Mouse (Mus musculus) CH12.LX (cell line): Measurements from ENCODE around the gene Ryr1. TPM values are rescaled to one million over a fixed set of nuclear protein-coding genes. Genes with fewer than 3 reads are reported as not detected.

Source experiments
- DNase-seq: peaks from one replicate; pipeline ENCODE4 v3.0.0-alpha.2; 2013; ENCODE audit errors: extremely low read depth
- H3K27ac ChIP-seq: 2 replicates; pipeline ENCODE4 v1.5.1; 2012; ENCODE audit warnings: low read depth, mild to moderate bottlenecking, control low read depth, moderate library complexity; ENCODE audit not compliant: insufficient read depth
- H3K27me3 ChIP-seq: replicated peaks from 2 replicates; pipeline ENCODE3; 2012; ENCODE audit warnings: inconsistent platforms
- H3K36me3 ChIP-seq, 2 experiments: replicated peaks in 1 of 2; 2 replicates each; pipeline versions ENCODE3 to v1.6.1; 2012; ENCODE audit warnings: inconsistent platforms in 1 of 2, low read length in 1 of 2, mild to moderate bottlenecking in 1 of 2, mixed read lengths in 1 of 2, moderate library complexity in 1 of 2; ENCODE audit not compliant: control insufficient read depth in 1 of 2, insufficient read depth in 1 of 2
- H3K4me1 ChIP-seq, 2 experiments: 2 replicates each; pipeline ENCODE4 v1.6.1; 2012; ENCODE audit warnings: inconsistent platforms in 1 of 2, moderate library complexity in 1 of 2; ENCODE audit not compliant: insufficient read depth in 2 of 2, control insufficient read depth in 1 of 2
- H3K4me2 ChIP-seq: 2 replicates; pipeline ENCODE4 v1.6.1; 2012; ENCODE audit warnings: low read depth, mild to moderate bottlenecking, control low read depth; ENCODE audit not compliant: poor library complexity, insufficient read depth, severe bottlenecking
- H3K4me3 ChIP-seq, 3 experiments: fragments of 150-350 bp in 1 of 3; sonication (generic) in 1 of 3; replicated peaks in 1 of 3; 2 replicates each; pipeline versions ENCODE3 to v1.5.1; 2011 to 2012; ENCODE audit warnings: low read depth in 2 of 3, low read length in 2 of 3, mild to moderate bottlenecking in 2 of 3, moderate library complexity in 2 of 3, control low read depth in 1 of 3, improper control_type of control experiment in 1 of 3, inconsistent platforms in 1 of 3, mixed read lengths in 1 of 3; ENCODE audit not compliant: poor library complexity in 1 of 3
- H3K79me2 ChIP-seq: replicated peaks from 2 replicates; pipeline ENCODE4 v1.6.1; 2012; ENCODE audit warnings: mild to moderate bottlenecking, moderate library complexity; ENCODE audit not compliant: control insufficient read depth, poor library complexity, insufficient read depth, severe bottlenecking; ENCODE audit errors: extremely low read depth
- H3K9ac ChIP-seq: 2 replicates; pipeline ENCODE4 v1.6.1; 2012; ENCODE audit warnings: low read depth, mild to moderate bottlenecking, control low read depth, moderate library complexity; ENCODE audit not compliant: insufficient read depth
- H3K9me3 ChIP-seq: replicated peaks from 2 replicates; pipeline ENCODE3; 2012; ENCODE audit warnings: low read length, inconsistent platforms, mixed read lengths
- BHLHE40 ChIP-seq: IDR thresholded peaks from 2 replicates; pipeline ENCODE4 v1.6.1; 2011; ENCODE audit warnings: mild to moderate bottlenecking, low read depth, low read length, improper control_type of control experiment
- CTCF ChIP-seq, 2 experiments: IDR thresholded peaks in 1 of 2; conservative IDR thresholded peaks in 1 of 2; 2 replicates each; pipeline ENCODE4 v1.5.1; 2011 to 2012; ENCODE audit warnings: low read depth in 2 of 2, low read length in 2 of 2, improper control_type of control experiment in 1 of 2, inconsistent platforms in 1 of 2, mild to moderate bottlenecking in 1 of 2, moderate library complexity in 1 of 2
- ELF1 ChIP-seq: IDR thresholded peaks from 2 replicates; pipeline ENCODE4 v1.6.1; 2014; ENCODE audit warnings: low read depth, mild to moderate bottlenecking, inconsistent platforms, low read length, improper control_type of control experiment
- EP300 ChIP-seq: IDR thresholded peaks from 2 replicates; pipeline ENCODE4 v1.6.1; 2011; ENCODE audit warnings: low read length, improper control_type of control experiment
- ETS1 ChIP-seq: conservative IDR thresholded peaks from 2 replicates; pipeline ENCODE4 v1.6.1; 2012; ENCODE audit warnings: low read depth, mild to moderate bottlenecking, inconsistent platforms, low read length, improper control_type of control experiment, moderate library complexity
- HCFC1 ChIP-seq: IDR thresholded peaks from 2 replicates; pipeline ENCODE4 v1.6.1; 2012; ENCODE audit warnings: low read depth, mild to moderate bottlenecking, inconsistent platforms, low read length, improper control_type of control experiment
- IRF4 ChIP-seq: IDR thresholded peaks from 2 replicates; pipeline ENCODE4 v1.6.1; 2014; ENCODE audit warnings: low read depth, mild to moderate bottlenecking, inconsistent platforms, low read length, improper control_type of control experiment
- JUN ChIP-seq: IDR thresholded peaks from 2 replicates; pipeline ENCODE4 v1.6.1; 2011; ENCODE audit warnings: low read depth, mild to moderate bottlenecking, low read length, improper control_type of control experiment, moderate library complexity; ENCODE audit not compliant: insufficient read depth
- MAFK ChIP-seq: IDR thresholded peaks from 2 replicates; pipeline ENCODE4 v1.6.1; 2011; ENCODE audit warnings: low read length, improper control_type of control experiment; ENCODE audit not compliant: insufficient replicate concordance
- MAX ChIP-seq: IDR thresholded peaks from 2 replicates; pipeline ENCODE4 v1.6.1; 2011; ENCODE audit warnings: low read length, improper control_type of control experiment
- MAZ ChIP-seq: IDR thresholded peaks from 2 replicates; pipeline ENCODE4 v1.6.1; 2012; ENCODE audit warnings: low read depth, mild to moderate bottlenecking, inconsistent platforms, low read length, improper control_type of control experiment, moderate library complexity
- MEF2A ChIP-seq: IDR thresholded peaks from 2 replicates; pipeline ENCODE4 v1.6.1; 2014; ENCODE audit warnings: low read depth, mild to moderate bottlenecking, inconsistent platforms, low read length, improper control_type of control experiment, borderline replicate concordance
- MXI1 ChIP-seq: IDR thresholded peaks from 2 replicates; pipeline ENCODE4 v1.6.1; 2011; ENCODE audit warnings: mild to moderate bottlenecking, low read depth, low read length, improper control_type of control experiment
- POLR2A ChIP-seq: IDR thresholded peaks from 2 replicates; pipeline ENCODE4 v1.6.1; 2011; ENCODE audit warnings: low read depth, mild to moderate bottlenecking, improper control_type of control experiment, low read length
- SMC3 ChIP-seq: IDR thresholded peaks from 2 replicates; pipeline ENCODE4 v1.6.1; 2011; ENCODE audit warnings: low read depth, low read length, improper control_type of control experiment
- TBP ChIP-seq: conservative IDR thresholded peaks from 2 replicates; pipeline ENCODE4 v1.6.1; 2011; ENCODE audit warnings: low read depth, low read length, improper control_type of control experiment
- TCF12 ChIP-seq: IDR thresholded peaks from 2 replicates; pipeline ENCODE4 v1.6.1; 2014; ENCODE audit warnings: low read depth, mild to moderate bottlenecking, inconsistent platforms, low read length, improper control_type of control experiment
- UBTF ChIP-seq: IDR thresholded peaks from 2 replicates; pipeline ENCODE4 v1.6.1; 2012; ENCODE audit warnings: low read depth, mild to moderate bottlenecking, inconsistent platforms, low read length, improper control_type of control experiment, moderate library complexity
- USF1 ChIP-seq: IDR thresholded peaks from 2 replicates; pipeline ENCODE4 v1.6.1; 2014; ENCODE audit warnings: low read depth, mild to moderate bottlenecking, inconsistent platforms, low read length, improper control_type of control experiment
- dilution Hi-C: fragments of 300-500 bp; cut with MboI; formaldehyde crosslinking; loops from 2 replicates; pipeline ENCODE4 v1.14.3; 2020; ENCODE audit warnings: low sequenced_read_pairs; ENCODE audit not compliant: extremely low pct_unique_long_range_greater_than_20kb, extremely low pct_ligation_motif_present
- in situ Hi-C: fragments of 300-500 bp; cut with MboI; formaldehyde crosslinking; loops from 3 replicates; pipeline ENCODE4 v1.14.3; 2019; ENCODE audit warnings: low sequenced_read_pairs, low pct_ligation_motif_present, low pct_unique_long_range_greater_than_20kb, mixed read lengths
- polyA plus RNA-seq: library from polyadenylated mRNA; unstranded; fragments of >175 nt; gene quantifications from 2 replicates; pipeline ENCODE4 v1.2.1, GENCODE M21; 2012; ENCODE audit warnings: low read depth; ENCODE audit not compliant: insufficient read length
- total RNA-seq, 2 experiments: library from RNA; depleted of rRNA; stranded (reverse); fragments of 300-350 nt in 1 of 2; fragments of >200 nt in 1 of 2; gene quantifications; 2 replicates each; pipeline ENCODE4 v1.2.3; 2012 to 2014

Gene Ryr1
- total and polyA plus RNA-seq, 3 experiments = 0.43 to 1.1 (median 0.68) TPM

- H3K79me2 ChIP-seq = no peaks in the 10 kb centered on the region
- H3K9ac ChIP-seq = no peak overlapping the region
- TF ChIP-seq MAFK = no peak
- no peak for TF ChIP-seq MAX
- no peak for TF ChIP-seq ELF1
- no peak for TF ChIP-seq USF1
- TF ChIP-seq IRF4 = no peak
- no peak for TF ChIP-seq UBTF
- no peak for TF ChIP-seq BHLHE40
- TF ChIP-seq MXI1 = no peak
- no peak for TF ChIP-seq HCFC1
- H3K4me3 ChIP-seq = no peak overlapping the region
- H3K36me3 ChIP-seq = peaks cover 0 to 7% of the 10 kb centered on the region in 2 experiments
- no peak overlapping the region for H3K4me2 ChIP-seq
- H3K4me1 ChIP-seq = peaks cover 12 to 37% of the 10 kb centered on the region in 2 experiments
- no peaks in the 10 kb centered on the region for H3K27me3 ChIP-seq
- no peak overlapping the region for H3K27ac ChIP-seq
- dilution Hi-C loops = no loop called here
- DNase-seq = no peak
- in situ Hi-C loops = no loop called here
- H3K9me3 ChIP-seq = no peaks in the 10 kb centered on the region
These were observed 19.0 kb upstream of the Ryr1 start for GRCm38 (mm10) chr7:29144006-29144405.

- in situ Hi-C loops = no loop called here
- H3K27me3 ChIP-seq = peaks cover 2% of the 10 kb centered on the region
- dilution Hi-C loops = no loop called here
- TF ChIP-seq MAFK = no peak
- no peak for TF ChIP-seq SMC3
- no peak for TF ChIP-seq CTCF (conservative IDR thresholded peaks at IDR 0.05 in 1 of 2, IDR thresholded peaks at IDR 0.05 in 1 of 2; ENCODE audit: low read depth in 2 of 2, low read length in 2 of 2)
- peak; percentile 64; the same call in 1 of the 2 replicates for TF ChIP-seq IRF4
- TF ChIP-seq TBP = no peak
- no peak for TF ChIP-seq MEF2A
- TF ChIP-seq BHLHE40 = peak; percentile 66
- TF ChIP-seq ETS1 = peak; percentile 57
- TF ChIP-seq EP300 = peak; percentile 40; the same call in 1 of the 2 replicates
- TF ChIP-seq POLR2A = no peak
- TF ChIP-seq TCF12 = peak; percentile 43; the same call in 1 of the 2 replicates
- no peak for TF ChIP-seq MXI1
- no peak for TF ChIP-seq JUN
- TF ChIP-seq MAZ = no peak
- peak; percentile 47; the same call in 1 of the 2 replicates for TF ChIP-seq ELF1
- no peak overlapping the region for H3K9ac ChIP-seq
- H3K4me1 ChIP-seq = peaks cover 12 to 40% of the 10 kb centered on the region in 2 experiments
- H3K4me2 ChIP-seq = no peak overlapping the region
- no peak overlapping the region for H3K4me3 ChIP-seq
- H3K79me2 ChIP-seq = no peaks in the 10 kb centered on the region
- peaks cover 0 to 8% of the 10 kb centered on the region in 2 experiments for H3K36me3 ChIP-seq
- DNase-seq = peak; percentile 81
- no peaks in the 10 kb centered on the region for H3K9me3 ChIP-seq
- no peak overlapping the region for H3K27ac ChIP-seq
These were observed 16.4 kb upstream of the Ryr1 start for GRCm38 (mm10) chr7:29141416-29141815.
